Mouse (Mus musculus) olfactory bulb, adult 2 months (tissue): ENCODE results near the gene Brk1.

Experiments
- CTCF ChIP-seq: fragments of 200-500 bp; IDR thresholded peaks from 2 replicates; pipeline ENCODE4 v1.5.1; 2012; ENCODE audit warnings: low read depth, mild to moderate bottlenecking, low read length, moderate library complexity; ENCODE audit not compliant: insufficient read depth
- POLR2A ChIP-seq: fragments of 200-500 bp; IDR thresholded peaks from 2 replicates; pipeline ENCODE4 v1.6.1; 2012; ENCODE audit warnings: mild to moderate bottlenecking, low read depth, low read length, moderate library complexity; ENCODE audit not compliant: insufficient read depth

- no peak for TF ChIP-seq CTCF
- TF ChIP-seq POLR2A: no peak
Observed at GRCm38 (mm10) chr6:113644808-113645207, 40.2 kb downstream of the Brk1 start.
